Mouse (Mus musculus): ENCODE data around the gene Limch1. TPM values are rescaled to one million over a fixed set of nuclear protein-coding genes. Genes with fewer than 3 reads are reported as not detected.

The Limch1 gene
- polyA plus RNA-seq, 1 experiment from 2014 or later, result 6.1 TPM

DNA sequence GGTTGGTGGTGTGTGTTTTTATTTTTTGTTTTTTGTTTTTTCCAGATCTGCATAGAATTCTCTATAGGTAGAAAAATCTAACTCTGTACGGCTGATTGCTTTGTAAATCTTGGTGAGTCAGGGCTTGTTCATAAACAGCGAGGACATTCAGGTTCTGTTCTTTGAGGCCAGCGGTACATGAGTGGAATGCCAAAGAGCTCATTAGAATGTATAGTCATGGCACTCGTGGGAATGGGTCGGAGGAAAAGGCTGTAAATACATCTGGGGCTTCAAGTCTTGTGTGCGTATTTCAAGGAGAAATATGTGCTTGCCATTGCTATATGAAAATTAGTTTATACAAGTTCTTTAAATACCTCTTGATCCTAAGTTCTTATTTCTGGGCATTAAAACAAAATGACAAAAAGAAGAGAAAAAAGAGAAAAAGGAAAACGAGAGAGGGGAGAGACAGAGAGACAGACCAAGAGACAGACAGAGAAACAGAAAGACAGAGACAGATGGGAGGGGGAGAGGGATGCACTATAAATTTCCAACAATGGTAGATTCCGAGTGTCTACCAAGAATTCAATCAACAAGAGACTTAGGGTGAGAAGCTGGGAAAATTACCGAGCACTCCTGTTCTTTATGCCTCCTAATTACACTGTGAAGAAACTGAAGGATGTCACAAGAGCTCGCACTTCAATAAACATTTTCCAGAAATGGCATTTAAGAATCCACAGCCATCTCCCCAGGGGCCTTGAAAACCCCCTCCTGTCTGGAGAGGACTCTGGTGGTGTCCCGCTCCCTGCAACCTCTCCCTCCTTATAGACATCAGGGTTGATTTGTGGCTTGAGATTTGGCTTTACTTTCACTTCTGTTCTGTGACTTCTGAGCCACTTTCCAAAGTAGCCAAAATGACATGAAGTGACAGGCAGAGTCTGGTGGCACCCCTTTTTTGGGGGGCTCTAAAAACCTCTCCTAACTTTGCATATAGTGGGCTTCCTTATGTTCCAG, 173.0 kb downstream of the Limch1 start:
- 59% methylated on average over 11 of the region's 11 CpGs for WGBS
- Histone ChIP-seq H3K9ac (ENCODE audit: low read length) (no peak overlapping the region), H3K27ac (replicated peaks) (no peak overlapping the region), H3K4me1 (replicated peaks; ENCODE audit: control insufficient read depth, insufficient read depth) (no peaks in the 10 kb centered on the region), H3K27me3 (ENCODE audit: control insufficient read depth, insufficient read depth, low read length) (no peaks in the 10 kb centered on the region), H3K4me2 (replicated peaks; ENCODE audit: low read depth) (no peak overlapping the region), H3K36me3 (ENCODE audit: control insufficient read depth, insufficient read depth, low read length) (no peaks in the 10 kb centered on the region), H3K4me3 (ENCODE audit: low read depth, low read length) (no peak overlapping the region), H3K9me3 (ENCODE audit: control insufficient read depth, low read length) (no peaks in the 10 kb centered on the region)
- TF ChIP-seq EP300 (optimal IDR thresholded peaks at IDR 0.05), result no peak
- no peak for TF ChIP-seq CTCF (IDR thresholded peaks at IDR 0.05; ENCODE audit: low read depth)
- DNase-seq (ENCODE audit: low spot score) (no peak), ATAC-seq (ENCODE audit: low FRiP score, low TSS enrichment) (no peak)

DNA sequence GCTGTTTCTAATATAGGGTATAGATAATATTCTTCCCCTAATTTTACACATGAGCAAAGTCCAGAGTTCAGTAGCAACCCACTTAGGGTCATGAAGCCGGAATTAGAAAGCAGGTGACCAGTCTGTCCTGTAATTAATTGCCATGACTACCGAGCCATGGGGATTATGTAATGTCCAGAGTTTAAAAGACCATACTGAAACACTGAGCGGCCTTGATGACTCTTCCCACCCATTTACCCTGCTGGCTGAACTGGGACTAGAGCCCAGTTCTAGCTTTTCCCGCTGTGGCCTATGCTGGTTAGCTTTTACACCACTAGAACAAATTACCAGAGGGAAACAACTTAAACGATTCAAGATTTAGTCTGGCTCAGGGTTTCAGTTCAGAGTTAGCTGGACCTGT, 177.0 kb downstream of the Limch1 start:
- H3K4me2 ChIP-seq (replicated peaks; ENCODE audit: low read depth), result no peak overlapping the region
- TF ChIP-seq CTCF (IDR thresholded peaks at IDR 0.05; ENCODE audit: low read depth) (no peak), EP300 (optimal IDR thresholded peaks at IDR 0.05) (no peak)
- no peaks in the 10 kb centered on the region for H3K9me3 ChIP-seq (ENCODE audit: control insufficient read depth, low read length)
- 73% methylated on average over 5 of the region's 5 CpGs for WGBS
- ATAC-seq (ENCODE audit: low FRiP score, low TSS enrichment), result no peak
- no peaks in the 10 kb centered on the region for H3K4me1 ChIP-seq (replicated peaks; ENCODE audit: control insufficient read depth, insufficient read depth)
- H3K36me3 ChIP-seq (ENCODE audit: control insufficient read depth, insufficient read depth, low read length), result no peaks in the 10 kb centered on the region
- H3K27ac ChIP-seq (replicated peaks), result no peak overlapping the region
- no peak overlapping the region for H3K9ac ChIP-seq (ENCODE audit: low read length)
- H3K27me3 ChIP-seq (ENCODE audit: control insufficient read depth, insufficient read depth, low read length), result no peaks in the 10 kb centered on the region
- no peak for DNase-seq (ENCODE audit: low spot score)
- no peak overlapping the region for H3K4me3 ChIP-seq (ENCODE audit: low read depth, low read length)

DNA sequence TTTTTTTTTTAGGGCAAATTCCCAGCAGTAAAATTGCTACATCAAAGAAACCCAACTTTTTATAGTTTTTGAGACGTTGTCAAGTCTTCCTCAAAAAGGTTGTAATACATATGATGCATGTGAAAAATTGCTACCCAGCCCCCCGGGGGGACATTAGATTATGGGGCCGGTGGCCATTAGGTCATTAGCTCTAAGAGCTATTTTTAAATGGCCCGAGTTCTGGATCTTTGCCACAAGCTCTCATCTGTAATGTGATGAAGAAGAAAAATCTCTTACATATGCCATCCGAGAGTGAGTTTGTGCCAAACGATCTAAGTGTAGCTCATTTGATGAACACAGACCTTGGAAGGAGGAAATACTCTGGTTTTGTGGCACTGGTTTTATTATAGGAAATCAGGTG, 183.7 kb downstream of the Limch1 start:
- 55% methylated on average over 6 of the region's 6 CpGs for WGBS
- no peaks in the 10 kb centered on the region for H3K27me3 ChIP-seq (ENCODE audit: control insufficient read depth, insufficient read depth, low read length)
- H3K4me1 ChIP-seq (replicated peaks; ENCODE audit: control insufficient read depth, insufficient read depth), result no peaks in the 10 kb centered on the region
- H3K36me3 ChIP-seq (ENCODE audit: control insufficient read depth, insufficient read depth, low read length), result no peaks in the 10 kb centered on the region
- no peak overlapping the region for H3K4me3 ChIP-seq (ENCODE audit: low read depth, low read length)
- no peaks in the 10 kb centered on the region for H3K9me3 ChIP-seq (ENCODE audit: control insufficient read depth, low read length)
- no peak overlapping the region for H3K27ac ChIP-seq (replicated peaks)
- ATAC-seq (ENCODE audit: low FRiP score, low TSS enrichment) (no peak), DNase-seq (ENCODE audit: low spot score) (no peak)
- H3K9ac ChIP-seq (ENCODE audit: low read length), result no peak overlapping the region
- H3K4me2 ChIP-seq (replicated peaks; ENCODE audit: low read depth), result no peak overlapping the region
- TF ChIP-seq EP300 (optimal IDR thresholded peaks at IDR 0.05) (no peak), CTCF (IDR thresholded peaks at IDR 0.05; ENCODE audit: low read depth) (no peak)

DNA sequence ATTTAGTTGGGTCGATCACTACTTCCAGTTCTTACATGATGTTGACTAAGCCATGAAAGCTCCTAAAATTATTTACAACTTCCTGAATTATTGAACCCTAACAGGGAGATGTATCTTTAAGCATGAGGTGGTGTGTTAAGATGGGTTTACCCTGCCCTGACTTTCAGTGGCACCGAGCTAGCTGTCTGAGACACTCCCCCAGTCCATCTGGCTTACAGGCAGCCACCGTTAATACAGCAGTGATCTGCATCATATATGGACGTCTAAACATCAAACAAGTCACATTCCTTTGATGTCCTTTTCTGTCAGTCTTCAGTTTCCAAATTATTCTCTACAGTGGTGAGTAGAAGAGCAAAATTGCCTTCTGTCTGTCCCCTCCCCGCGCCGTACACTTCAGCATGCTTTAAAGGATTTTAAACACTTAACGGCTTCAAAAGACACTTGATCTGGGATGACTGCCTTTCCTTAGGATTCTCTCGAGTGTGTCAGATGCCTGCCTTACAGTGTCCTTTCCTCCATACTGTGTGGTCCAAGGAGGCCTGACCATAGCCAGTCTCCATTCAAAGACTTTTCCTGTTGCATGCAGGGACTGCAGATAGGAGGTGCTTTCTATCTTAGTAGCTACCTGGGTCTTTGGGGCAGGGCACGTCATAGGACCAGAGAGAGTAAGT, 187.6 kb downstream of the Limch1 start:
- Histone ChIP-seq H3K4me2 (replicated peaks; ENCODE audit: low read depth) (no peak overlapping the region), H3K4me3 (ENCODE audit: low read depth, low read length) (no peak overlapping the region), H3K27ac (replicated peaks) (no peak overlapping the region), H3K27me3 (ENCODE audit: control insufficient read depth, insufficient read depth, low read length) (no peaks in the 10 kb centered on the region), H3K36me3 (ENCODE audit: control insufficient read depth, insufficient read depth, low read length) (no peaks in the 10 kb centered on the region), H3K9me3 (ENCODE audit: control insufficient read depth, low read length) (no peaks in the 10 kb centered on the region), H3K9ac (ENCODE audit: low read length) (no peak overlapping the region), H3K4me1 (replicated peaks; ENCODE audit: control insufficient read depth, insufficient read depth) (no peaks in the 10 kb centered on the region)
- ATAC-seq (ENCODE audit: low FRiP score, low TSS enrichment) (no peak), DNase-seq (ENCODE audit: low spot score) (no peak)
- TF ChIP-seq CTCF (IDR thresholded peaks at IDR 0.05; ENCODE audit: low read depth), result no peak
- TF ChIP-seq EP300 (optimal IDR thresholded peaks at IDR 0.05), result no peak
- 66% methylated on average over 10 of the region's 10 CpGs for WGBS

DNA sequence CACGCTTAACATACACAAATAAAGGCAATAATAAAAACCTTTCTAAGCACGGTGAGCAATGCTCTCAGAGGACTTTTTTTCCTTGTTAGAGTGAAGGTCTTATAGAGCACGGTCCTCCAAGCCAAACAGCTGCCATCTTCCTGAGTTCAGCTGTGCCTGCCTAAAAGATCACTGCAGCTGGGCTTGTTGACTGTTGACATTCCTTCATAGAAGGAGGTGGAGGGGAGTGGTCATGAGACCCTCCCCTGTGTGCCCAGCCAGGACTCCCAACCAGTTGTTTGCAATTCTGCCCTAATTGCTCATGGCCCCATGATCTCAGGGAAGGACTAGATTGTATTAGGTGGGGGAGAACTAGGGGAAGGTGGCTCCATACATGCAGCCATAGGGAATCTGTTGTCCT, 189.0 kb downstream of the Limch1 start:
- Histone ChIP-seq H3K4me2 (replicated peaks; ENCODE audit: low read depth) (no peak overlapping the region), H3K27ac (replicated peaks) (no peak overlapping the region), H3K27me3 (ENCODE audit: control insufficient read depth, insufficient read depth, low read length) (no peaks in the 10 kb centered on the region), H3K9ac (ENCODE audit: low read length) (no peak overlapping the region), H3K36me3 (ENCODE audit: control insufficient read depth, insufficient read depth, low read length) (no peaks in the 10 kb centered on the region), H3K4me1 (replicated peaks; ENCODE audit: control insufficient read depth, insufficient read depth) (no peaks in the 10 kb centered on the region), H3K9me3 (ENCODE audit: control insufficient read depth, low read length) (no peaks in the 10 kb centered on the region), H3K4me3 (ENCODE audit: low read depth, low read length) (no peak overlapping the region)
- ATAC-seq (ENCODE audit: low FRiP score, low TSS enrichment) (no peak), DNase-seq (ENCODE audit: low spot score) (no peak)
- TF ChIP-seq EP300 (optimal IDR thresholded peaks at IDR 0.05) (no peak), CTCF (IDR thresholded peaks at IDR 0.05; ENCODE audit: low read depth) (no peak)
- whole genome bisulfite sequencing, result 62% methylated on average over 3 of the region's 3 CpGs

DNA sequence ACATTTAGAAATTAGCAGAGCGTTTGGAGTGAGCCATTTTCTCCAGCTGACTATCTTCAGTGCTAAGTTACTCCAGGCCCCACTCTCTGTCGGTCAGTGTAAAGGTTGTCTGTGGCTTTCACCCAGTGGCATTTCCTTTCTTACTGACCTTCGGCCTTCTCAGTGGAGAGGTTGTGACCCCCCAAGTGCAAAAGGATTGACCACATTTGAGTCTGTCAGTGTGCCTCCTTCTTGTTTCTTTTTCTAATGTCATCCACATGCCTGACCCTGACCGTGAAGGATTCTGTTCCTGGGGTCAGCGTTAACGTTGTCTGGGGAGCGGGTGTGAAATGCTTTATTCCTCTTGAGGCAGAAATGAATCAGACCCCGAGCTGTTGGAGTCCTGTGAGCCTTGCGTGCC, 191.7 kb downstream of the Limch1 start:
- DNase-seq (ENCODE audit: low spot score) (no peak), ATAC-seq (ENCODE audit: low FRiP score, low TSS enrichment) (no peak)
- Histone ChIP-seq H3K4me2 (replicated peaks; ENCODE audit: low read depth) (no peak overlapping the region), H3K4me3 (ENCODE audit: low read depth, low read length) (no peak overlapping the region), H3K27ac (replicated peaks) (no peak overlapping the region), H3K9ac (ENCODE audit: low read length) (no peak overlapping the region), H3K27me3 (ENCODE audit: control insufficient read depth, insufficient read depth, low read length) (no peaks in the 10 kb centered on the region), H3K36me3 (ENCODE audit: control insufficient read depth, insufficient read depth, low read length) (no peaks in the 10 kb centered on the region), H3K4me1 (replicated peaks; ENCODE audit: control insufficient read depth, insufficient read depth) (no peaks in the 10 kb centered on the region), H3K9me3 (ENCODE audit: control insufficient read depth, low read length) (no peaks in the 10 kb centered on the region)
- no peak for TF ChIP-seq CTCF (IDR thresholded peaks at IDR 0.05; ENCODE audit: low read depth)
- no peak for TF ChIP-seq EP300 (optimal IDR thresholded peaks at IDR 0.05)
- 69% methylated on average over 9 of the region's 9 CpGs for WGBS

Data from stomach, postnatal 0 days (tissue).